Mouse (Mus musculus) layer of hippocampus, adult 8-10 months (tissue): ENCODE measurements at regions not wholly inside any gene's neighbourhood (a gene's known extent, or its start where the extent isn't known, plus 50 kb on each side); places are given as distances from the start of the nearest gene placed in this dataset.
A peak's percentile ranks its signal among the peaks of the same experiment; 100 is the strongest.

Experiments
- DNase-seq, 2 experiments: peaks; one replicate each; pipeline ENCODE4 v3.0.0; 2022; ENCODE audit warnings: low spot score in 2 of 2

DNA sequence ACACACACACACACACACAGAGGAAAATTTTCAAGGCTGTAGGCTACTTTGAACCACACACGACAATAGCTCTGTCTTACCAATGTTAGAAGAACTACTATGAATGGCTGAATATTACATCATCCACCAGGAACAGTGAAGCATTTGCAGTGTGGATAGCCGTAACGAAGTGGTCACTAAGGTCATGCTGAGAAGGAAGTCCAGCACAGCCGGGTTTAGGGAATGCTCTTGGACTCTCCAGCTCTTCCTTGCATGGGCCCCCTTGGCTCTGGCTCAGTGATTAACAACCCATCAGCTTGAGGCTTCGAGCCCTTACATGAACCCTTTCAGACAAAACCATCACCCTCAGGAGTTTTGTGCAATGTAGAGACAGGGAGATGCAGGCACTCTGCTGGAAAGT is 245.3 kb downstream of the Adamts20 start:
- no peak for DNase-seq

DNA sequence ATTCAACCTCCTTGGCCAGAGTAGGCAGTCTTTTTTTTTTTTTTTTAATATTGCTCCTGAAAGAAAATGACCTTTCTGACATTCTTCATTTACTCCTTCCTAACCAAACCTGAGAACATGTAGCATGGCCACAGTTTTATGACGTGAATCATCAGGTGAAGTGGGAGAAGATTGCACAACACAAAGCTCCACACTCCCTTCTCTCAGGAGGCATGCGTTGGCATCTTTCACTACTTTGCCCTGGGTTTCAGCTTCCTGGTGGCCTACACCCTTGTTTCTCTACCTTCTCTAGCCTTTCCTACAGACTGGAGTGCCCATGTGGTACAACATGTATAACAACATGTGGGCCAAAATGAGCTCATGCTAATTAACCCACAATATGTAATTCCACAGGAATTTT is 248.5 kb downstream of the Adamts20 start:
- DNase-seq, result no peak

DNA sequence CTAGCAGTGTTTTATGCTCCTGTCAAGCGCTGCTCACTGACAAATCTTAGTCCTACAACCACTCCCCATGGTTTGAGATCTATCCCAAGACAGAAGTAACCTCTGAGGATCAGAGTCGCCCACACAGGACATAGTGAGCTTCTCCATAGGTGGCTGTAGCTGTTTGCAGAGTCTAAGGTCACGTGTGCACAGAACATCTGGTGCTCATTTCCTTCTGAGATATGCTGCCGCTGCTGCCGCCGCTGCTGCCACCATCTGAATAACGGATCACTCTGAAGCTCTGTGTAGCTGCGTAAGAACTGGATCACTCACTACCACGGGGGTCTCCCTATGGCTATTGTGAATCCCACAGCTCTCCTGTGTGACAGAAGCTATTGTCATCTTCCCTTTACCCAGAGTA is 250.8 kb downstream of the Adamts20 start:
- DNase-seq, result no peak

DNA sequence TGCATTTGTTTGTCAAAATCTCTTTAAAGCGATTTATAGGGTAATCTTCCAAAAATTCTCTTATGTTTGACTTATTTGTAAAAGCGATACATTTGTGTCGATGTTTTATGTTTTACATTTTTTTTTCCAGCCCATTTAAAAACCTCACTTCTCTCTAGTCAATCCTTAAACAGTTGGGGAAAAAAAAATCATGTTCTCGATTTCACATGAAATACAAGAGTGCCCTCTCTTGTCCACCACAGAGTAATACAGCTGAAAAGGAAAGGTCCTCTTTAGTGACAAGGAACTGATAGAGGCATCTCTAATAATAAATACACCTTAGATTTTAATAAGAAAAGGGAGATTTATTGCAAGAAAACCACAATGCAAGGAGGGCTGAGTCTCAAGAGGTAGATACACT is 251.8 kb downstream of the Adamts20 start:
- no peak for DNase-seq

DNA sequence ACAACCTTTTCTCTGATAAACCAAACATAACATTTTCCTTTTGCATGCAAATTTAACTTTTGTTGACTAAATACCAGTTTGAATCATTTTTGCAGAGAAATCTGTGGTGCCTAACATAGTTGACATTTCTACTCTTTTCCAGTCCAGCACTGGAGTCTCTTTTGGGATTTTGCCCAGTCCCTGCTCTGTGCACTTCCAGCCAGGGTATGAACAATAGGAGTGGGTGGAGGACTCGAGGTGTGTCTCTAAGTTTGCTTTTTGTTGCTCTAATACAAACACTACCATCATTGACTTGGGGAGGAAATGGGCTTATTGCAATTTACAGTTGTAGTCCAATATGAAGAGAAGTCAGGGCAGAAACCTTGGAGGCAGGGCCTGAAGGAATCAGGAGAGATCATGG is 256.7 kb downstream of the Adamts20 start:
- no peak for DNase-seq

DNA sequence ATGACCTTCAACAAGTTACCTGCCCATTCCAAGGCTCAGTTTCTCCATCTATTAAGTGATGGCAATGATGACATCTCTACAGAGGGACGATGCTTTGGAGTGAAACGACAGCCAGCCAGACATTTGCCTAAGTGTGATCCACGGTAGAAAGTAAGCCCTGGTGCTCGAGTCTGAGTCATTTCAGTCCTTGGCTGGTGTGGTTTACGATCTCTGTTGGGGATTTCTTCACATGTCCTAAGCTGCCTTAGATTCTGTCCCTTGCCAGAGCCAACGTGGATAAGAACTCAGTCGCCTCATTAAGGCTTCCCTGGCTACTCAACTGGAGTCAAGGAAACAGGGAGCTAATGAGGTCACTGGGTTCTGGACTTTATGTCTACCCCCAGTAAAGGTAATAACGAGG is 258.8 kb downstream of the Adamts20 start:
- no peak for DNase-seq

DNA sequence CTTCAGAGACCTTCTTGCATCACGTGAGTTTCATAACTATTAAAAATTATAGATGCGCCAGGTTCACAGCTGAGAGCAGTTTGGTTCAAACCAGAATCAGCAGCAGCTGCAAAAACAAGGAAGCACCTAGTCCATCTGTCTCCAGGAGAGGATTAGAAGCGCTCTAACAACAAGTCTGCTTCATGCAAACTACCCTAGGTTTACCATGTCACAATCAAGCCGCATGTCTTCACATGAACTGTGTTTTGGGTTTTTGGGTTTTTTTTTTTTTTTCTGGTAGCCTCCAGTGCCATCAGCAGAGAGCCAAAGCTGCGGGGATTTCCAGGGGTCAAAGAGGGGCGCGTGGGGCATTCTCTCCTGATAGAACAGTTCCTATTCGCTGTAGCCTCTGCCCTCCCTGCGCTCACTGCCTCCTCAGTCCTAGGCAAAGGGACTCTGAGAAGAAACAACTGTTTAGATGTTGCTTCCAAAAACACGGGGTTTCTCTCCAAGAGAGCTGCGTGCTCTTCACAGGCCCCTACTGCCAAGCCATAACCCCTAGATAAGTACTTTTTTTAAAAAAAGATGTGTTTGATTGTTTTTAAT is 259.8 kb downstream of the Adamts20 start:
- DNase-seq, result no peak

DNA sequence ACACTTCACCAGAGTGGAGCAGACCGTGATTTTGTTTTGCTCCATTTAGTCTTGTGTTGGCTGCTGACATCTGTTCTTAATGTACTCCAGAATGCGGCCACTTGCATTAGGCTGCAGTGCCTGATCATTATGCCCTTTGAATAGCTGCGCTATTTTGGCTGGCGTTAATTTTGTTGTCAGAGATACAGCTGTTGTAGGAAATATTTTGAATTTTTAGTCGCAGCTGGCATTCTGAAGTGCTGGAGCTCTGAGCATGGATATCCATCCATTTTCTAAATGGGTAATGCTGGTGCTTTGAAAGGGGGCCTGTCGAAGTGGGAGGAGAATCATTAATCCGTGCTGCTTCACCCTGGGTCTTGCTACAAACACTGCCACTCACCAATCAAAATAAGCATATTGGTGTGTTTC is 275.1 kb downstream of the Adamts20 start:
- DNase-seq, result no peak

DNA sequence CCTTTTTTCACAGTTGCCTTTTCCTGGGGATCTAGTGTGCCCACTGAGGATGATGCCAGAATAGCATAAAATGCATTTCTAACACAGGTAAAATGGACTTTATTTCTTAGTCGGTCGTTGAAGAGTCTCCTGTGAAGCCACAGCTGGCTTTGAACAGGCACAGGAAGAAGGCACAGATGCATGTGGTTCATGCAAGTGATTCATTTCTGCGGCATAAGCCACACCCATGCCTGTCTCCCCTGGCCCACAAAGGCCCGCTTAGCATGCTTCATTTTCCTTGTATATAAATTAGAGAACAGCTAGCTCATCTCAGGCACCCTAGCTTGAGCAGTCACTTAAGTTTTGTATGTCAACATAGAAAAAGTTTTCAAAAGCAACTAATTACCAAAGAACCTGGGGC is 277.6 kb downstream of the Adamts20 start:
- no peak for DNase-seq

DNA sequence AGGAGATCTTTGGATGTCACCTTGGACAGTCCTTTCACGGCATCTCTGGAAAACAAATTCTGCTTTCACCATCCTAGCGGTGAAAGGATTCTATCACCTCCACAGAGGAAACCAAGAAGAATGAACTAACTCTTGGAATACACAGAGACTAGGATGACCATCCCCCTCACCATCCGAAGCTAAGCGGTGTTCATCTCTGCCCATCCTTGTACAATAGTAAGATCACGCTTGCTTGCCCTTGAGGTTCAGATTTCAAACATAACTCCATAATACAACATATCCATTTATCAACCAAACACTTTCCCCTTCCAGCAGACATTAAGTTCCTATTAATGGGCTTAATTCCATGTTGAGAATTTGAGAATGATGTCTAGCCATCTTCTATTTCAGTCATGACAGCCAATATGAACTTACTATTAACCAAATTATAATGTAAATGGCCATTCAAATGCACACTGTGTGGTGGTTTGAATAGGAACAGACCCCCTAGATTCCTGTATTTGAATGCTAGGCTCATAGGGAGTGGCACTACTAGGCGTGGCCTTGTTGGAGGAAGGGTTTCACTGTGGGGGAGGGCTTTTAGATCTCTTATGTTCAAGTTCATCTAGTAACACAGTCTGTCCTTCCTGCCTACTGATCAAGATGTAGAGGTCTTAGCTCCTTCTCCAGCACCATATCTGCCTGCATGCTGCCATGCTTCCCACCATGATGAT is 281.4 kb downstream of the Adamts20 start:
- DNase-seq, result no peak

DNA sequence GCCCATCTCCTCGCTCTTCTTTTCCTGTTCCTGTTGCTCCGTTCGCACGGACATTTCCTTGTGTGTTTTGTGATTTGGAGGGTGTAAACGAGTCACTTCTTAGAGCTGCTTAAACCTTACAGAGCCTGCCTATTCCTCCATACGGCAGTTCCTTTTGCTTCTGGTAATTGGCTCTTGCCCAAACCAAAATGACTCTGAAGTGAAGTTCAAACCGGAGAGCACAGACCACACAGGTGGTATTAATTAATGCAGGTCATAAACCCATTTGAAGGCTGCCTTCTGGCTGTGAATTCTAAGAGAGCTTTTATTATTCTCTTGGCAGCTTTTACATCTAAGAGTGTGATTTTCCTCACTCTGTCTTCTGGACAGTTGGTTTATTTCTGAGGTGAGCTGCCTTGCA is 291.1 kb downstream of the Adamts20 start:
- no peak for DNase-seq

DNA sequence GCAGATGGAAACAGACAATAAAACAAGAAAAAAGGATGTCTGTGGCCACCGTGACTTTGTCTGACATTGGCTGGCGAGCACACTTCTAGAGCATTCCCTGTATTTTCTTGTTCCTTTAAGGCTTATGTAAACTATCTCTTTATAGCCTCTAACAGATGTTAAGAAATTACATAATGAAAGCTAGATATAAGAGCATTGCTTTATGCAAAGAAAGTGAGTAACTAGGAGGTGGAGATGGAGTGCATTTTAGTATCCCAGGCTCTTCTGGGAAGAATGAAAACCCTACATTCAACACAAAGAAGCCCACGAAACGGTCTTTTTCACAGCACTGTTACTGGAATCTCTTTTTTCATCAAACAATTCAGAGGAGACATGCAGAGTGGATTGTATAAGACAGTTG is 304.4 kb downstream of the Adamts20 start:
- no peak for DNase-seq

DNA sequence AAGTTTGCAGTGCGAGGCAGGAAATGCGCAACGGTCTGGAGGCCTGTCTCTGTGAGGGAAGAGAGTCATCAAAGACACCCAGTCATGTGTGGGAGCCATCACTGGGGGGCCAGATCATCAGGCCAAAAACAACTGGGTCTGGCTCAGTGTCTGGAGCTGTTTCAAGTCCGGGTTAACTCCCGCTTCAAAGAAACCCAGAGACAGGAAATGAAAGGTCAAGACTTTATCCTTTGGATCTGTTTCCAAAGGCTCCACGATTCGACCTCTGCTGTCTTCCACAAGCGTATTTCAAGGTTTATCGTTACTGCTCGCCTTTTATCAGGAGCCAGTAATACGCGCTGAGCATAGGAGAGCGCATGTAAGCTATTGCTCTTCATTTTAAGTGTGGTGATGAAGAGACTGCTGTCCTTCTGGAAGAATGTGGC is 325.7 kb downstream of the Adamts20 start:
- DNase-seq, result no peak

DNA sequence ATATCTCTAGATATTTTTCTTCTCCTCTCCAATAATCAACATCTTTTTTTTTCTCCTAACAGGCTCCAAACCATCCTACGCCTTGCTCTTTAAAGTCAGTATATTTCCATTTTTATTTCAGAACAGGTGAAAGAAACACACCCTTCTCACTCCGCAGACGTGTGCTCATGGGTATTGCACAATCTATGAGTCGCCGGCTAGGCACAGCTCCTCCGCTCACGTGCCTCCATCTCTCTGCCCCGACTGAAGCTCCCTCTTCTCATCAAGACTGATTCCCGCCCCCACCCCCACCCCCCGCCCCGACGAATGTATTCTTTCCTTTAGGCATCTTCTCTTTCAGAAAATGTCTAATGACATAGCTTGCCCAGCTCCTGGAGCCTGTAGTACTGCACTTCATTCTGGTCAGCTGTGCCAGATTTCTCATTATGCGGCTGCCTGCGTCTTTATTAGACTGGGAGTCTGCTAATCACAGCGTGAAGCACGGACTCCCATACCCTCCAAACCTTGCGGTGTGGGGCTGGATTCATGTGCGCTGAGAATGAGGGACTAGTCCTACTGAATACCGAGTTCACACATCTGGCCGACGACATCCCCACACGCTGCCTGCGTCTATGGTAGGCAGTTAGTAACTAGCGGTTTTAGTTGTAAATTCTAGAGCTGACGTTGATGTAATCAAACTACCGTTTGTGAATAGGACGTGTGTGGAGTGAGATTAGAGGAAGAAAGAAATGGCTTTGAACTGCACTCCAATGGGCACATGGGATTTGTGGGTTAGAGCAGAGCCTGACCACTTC is 327.9 kb downstream of the Adamts20 start:
- DNase-seq, result peak; percentile 12 to 18

DNA sequence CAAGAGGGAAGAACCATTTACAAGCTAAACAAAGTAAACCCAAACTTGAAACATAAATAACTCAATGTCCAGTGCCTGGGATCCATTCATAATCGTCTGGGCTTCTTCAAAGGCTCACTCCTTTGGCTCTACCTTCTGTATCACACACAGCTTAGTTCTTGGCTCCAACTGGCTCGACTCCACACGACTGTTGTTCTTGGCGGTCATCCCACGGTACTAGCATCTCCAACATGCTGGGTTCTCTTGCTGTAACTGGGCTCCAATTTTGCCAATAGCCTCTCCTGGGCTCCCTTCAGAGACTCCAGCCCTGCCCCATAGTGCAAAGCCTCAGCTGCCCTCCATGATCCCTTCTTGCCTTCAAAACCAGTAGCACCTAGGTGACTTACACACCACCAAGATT is 352.4 kb downstream of the Adamts20 start:
- peak in 1 of 2 experiments; percentile 31 for DNase-seq

DNA sequence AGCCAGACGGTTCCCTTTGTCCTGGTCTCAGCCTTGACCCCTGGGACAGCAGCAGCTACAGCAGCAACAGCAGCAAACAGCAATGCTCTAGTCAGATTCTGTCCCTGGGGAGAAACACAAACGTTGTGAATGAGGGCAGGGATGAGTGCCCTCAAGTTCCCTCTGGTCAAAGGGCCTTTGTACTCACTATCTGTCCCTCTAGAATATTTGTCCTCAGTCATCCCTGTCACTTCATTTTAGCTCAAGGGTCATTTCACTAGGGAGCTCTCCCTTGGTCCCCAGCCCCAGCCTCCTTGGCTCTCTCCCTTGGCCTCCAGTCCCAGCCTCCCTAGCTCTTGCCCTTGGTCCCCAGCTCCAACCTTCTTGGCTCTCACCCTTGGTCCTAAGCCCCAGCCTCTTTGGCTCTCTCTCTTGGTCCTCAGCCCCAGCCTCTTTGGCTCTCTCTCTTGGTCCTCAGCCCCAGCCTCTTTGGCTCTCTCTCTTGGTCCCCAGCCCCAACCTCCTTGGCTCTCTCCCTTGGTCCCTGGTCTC is 358.0 kb downstream of the Adamts20 start:
- DNase-seq, result no peak

DNA sequence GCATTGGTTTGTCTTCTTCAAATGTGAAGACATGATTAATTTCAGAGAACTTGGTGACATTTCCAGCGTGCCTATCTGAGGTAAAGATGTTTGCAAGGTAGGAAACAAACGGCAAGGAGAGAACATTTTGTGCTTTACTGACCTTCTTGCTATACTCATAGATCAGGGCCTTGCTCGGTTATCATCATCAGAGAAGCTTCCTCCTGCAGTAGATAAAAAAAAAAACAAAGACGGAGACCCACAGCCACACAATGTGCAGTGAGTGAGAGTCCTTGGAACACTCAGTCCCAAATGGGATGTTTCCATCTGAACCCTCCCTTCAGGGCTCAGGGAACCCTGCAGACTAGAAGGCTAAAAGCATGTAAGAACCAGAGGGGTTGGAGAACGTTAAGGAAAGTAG is 374.6 kb downstream of the Adamts20 start:
- no peak for DNase-seq

DNA sequence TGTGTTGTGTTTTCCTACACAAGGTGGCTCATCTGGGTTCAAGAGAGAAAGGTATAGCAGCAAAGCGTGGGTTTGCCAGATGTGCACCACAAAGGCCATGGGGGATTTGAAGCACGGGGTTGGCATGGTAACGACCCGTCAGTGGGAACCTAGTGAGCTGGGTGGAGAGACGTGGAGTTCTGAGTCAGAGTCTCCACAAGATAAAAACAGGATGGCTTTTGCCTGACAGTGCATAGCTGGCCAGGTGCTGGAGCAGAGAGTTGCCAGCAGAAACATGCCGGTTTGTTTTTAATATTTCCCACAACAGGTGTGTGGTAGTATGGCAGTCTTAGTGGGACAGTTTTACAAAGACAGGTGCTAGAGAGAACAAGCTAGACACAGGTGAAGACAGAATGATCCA is 375.4 kb downstream of the Adamts20 start:
- DNase-seq, result no peak

DNA sequence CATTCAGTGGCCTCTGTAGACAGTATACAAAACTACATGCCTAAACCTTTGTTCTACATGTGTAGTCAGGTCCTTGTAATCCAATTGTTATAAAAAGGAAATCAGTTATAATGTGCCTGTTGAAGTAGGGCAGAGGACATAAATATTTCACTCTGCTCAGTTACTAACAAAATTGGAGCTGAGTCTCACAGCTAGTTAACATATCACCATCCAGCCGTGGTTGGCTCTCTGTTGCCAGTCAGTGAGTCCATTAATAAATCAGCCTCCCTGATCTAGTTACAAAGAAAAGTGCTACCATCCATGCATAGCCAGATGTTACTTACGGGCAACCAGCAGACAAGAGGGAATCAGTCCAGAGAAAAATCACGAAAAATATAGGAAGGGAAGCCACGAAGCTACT is 382.8 kb downstream of the Adamts20 start:
- DNase-seq, result no peak

DNA sequence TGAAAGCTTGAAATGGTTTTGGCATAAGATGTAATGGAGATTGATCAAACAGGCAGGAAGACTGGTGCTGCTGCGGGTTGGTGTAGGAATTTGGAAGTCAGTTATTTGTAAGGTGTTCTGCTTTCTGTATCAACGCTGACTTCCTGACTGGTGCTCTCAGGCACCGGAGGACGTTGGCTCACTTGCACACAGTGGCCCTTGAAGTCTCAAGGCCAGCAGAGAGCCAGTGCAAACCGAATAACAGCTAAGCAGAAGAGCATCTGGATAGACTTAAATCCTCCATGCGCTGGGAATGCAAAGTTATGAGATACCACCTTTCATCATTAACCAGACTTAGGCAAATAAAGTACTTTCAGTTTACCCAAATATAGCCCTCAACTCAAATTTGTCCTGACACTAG is 388.2 kb downstream of the Adamts20 start:
- DNase-seq, result no peak

DNA sequence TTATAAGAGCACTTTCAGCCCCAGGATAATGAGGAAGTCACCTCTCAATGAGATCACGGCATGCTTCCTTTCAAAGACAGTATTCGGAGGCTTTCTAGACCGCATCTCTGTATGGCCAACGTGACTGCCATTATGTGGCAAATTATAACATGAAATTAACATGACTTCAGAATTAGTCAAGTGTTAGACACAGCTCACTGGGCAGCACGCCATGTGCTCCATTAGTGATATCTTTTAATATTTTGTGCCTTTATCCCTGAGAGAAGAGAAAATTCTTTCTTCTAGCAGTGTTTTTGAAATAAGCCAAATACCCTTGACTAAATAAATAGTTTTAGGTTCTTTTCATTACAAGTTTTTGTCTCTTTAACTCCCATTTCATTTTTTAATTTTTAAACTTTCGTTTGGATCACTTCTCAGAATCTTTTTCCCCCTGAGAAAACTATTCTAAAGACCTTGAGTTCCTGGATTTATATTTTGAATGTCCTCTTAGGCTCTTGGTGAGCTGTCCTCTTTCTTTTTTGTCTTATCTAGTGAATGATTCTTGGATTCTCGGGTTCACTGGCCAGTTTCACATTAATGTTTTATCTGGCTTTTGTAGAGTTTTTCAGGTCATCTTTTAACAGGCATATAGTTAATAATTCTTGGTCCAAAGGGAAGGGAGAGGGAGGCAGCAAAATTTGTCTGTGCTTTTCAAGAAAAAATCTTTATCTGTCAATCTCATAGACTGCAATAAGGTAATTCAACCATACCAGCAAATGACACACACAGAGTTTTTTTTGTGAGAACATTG is 390.9 kb downstream of the Adamts20 start:
- no peak for DNase-seq

DNA sequence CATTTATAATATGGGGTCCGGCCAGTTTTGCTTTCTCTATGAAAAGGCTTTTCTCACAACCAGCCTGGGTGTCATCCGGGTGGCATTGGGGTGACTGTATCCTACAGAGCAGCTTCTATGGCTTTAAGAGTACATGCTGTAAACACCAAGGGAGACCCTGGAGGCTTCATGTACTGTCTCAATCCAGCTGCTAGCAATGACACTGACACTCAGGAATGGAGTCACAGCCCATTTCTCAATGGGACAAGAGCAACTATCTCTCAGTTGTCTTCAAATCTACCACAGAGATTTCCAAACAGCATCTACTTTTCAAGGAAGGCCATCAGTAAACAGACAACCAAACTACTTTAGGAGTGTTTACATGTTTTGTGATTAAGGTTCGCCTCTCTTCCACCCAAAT is 397.5 kb downstream of the Adamts20 start:
- DNase-seq, result no peak
